Mouse (Mus musculus) testis, adult 2 months (tissue): Measurements from ENCODE around the gene Nfic. TPM values are rescaled to one million over a fixed set of nuclear protein-coding genes. Genes with fewer than 3 reads are reported as not detected.

Source experiments
- H3K27ac ChIP-seq: fragments of 200-500 bp; 2 replicates; pipeline ENCODE4 v1.5.1; 2012; ENCODE audit warnings: low read depth, low read length; ENCODE audit not compliant: control insufficient read depth, insufficient read depth
- H3K27me3 ChIP-seq: fragments of 200-500 bp; 2 replicates; pipeline ENCODE4 v1.6.1; 2012; ENCODE audit warnings: mild to moderate bottlenecking, low read length, moderate library complexity; ENCODE audit not compliant: control insufficient read depth, insufficient read depth
- H3K36me3 ChIP-seq: fragments of 200-500 bp; 2 replicates; pipeline ENCODE4 v1.6.1; 2012; ENCODE audit warnings: mild to moderate bottlenecking, low read length; ENCODE audit not compliant: control insufficient read depth, insufficient read depth
- H3K4me1 ChIP-seq: fragments of 200-500 bp; 2 replicates; pipeline ENCODE4 v1.6.1; 2012; ENCODE audit warnings: low read length; ENCODE audit not compliant: control insufficient read depth, insufficient read depth
- H3K4me3 ChIP-seq: fragments of 200-500 bp; 2 replicates; pipeline ENCODE4 v1.5.1; 2012; ENCODE audit warnings: low read depth, mild to moderate bottlenecking, low read length, moderate library complexity, mixed read lengths; ENCODE audit not compliant: control insufficient read depth
- CTCF ChIP-seq: fragments of 200-500 bp; IDR thresholded peaks from 2 replicates; pipeline ENCODE4 v1.5.1; 2012; ENCODE audit warnings: low read depth, mild to moderate bottlenecking, inconsistent platforms, low read length, moderate library complexity; ENCODE audit not compliant: control insufficient read depth, insufficient read depth, insufficient replicate concordance
- POLR2A ChIP-seq: fragments of 200-500 bp; IDR thresholded peaks from 2 replicates; pipeline ENCODE4 v1.6.1; 2012; ENCODE audit warnings: low read depth, mild to moderate bottlenecking, inconsistent platforms, low read length, moderate library complexity; ENCODE audit not compliant: control insufficient read depth
- polyA plus RNA-seq: library from polyadenylated mRNA; depleted of rRNA; stranded (reverse); fragments of >200 nt; gene quantifications from 2 replicates; pipeline ENCODE4 v1.2.3, GENCODE M21; 2012

Gene Nfic
- polyA plus RNA-seq, 1 experiment = 9.9 TPM

- Histone ChIP-seq H3K36me3 (no peaks in the 10 kb centered on the region), H3K4me1 (peaks cover 24% of the 10 kb centered on the region), H3K4me3 (no peak overlapping the region), H3K27ac (no peak overlapping the region), H3K27me3 (no peaks in the 10 kb centered on the region)
- TF ChIP-seq CTCF (no peak), POLR2A (no peak)
Observed at GRCm38 (mm10) chr10:81400371-81401204, 54.8 kb downstream of the Nfic start.

- peaks cover 24% of the 10 kb centered on the region for H3K4me1 ChIP-seq
- H3K36me3 ChIP-seq = no peaks in the 10 kb centered on the region
- TF ChIP-seq CTCF (no peak), POLR2A (no peak)
- H3K27me3 ChIP-seq = no peaks in the 10 kb centered on the region
- H3K27ac ChIP-seq = no peak overlapping the region
- H3K4me3 ChIP-seq = no peak overlapping the region
Observed at GRCm38 (mm10) chr10:81399798-81400308, 55.6 kb downstream of the Nfic start.

- H3K4me1 ChIP-seq = peaks cover 25% of the 10 kb centered on the region
- no peaks in the 10 kb centered on the region for H3K36me3 ChIP-seq
- TF ChIP-seq CTCF (no peak), POLR2A (no peak)
- no peak overlapping the region for H3K27ac ChIP-seq
- no peak overlapping the region for H3K4me3 ChIP-seq
- no peaks in the 10 kb centered on the region for H3K27me3 ChIP-seq
Observed at GRCm38 (mm10) chr10:81399296-81399695, 56.1 kb downstream of the Nfic start.

DNA sequence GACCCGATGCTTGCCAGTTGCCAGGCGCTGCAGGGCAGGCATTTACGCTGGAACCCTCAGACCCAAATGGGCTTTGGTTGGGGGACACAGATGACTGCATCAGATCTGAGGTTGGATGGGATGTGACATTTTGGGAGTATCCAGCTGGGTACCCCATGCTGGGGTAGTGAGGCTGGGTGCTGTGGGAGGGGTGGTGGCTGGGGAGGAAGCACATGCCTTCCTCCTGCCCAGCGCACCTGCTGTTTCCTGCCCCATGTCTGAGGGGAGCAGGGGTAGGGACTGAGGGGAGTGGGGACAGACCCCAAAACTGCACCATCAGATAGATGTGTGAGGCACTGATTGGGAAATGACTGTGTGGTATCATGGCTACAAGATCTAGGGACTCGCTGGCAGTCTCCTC lies 58.7 kb downstream of the Nfic start:
- H3K36me3 ChIP-seq = no peaks in the 10 kb centered on the region
- peaks cover 28% of the 10 kb centered on the region for H3K4me1 ChIP-seq
- no peak; the same call in 1 of the 2 replicates for TF ChIP-seq POLR2A
- TF ChIP-seq CTCF = no peak; the same call in 1 of the 2 replicates
- H3K27me3 ChIP-seq = no peaks in the 10 kb centered on the region
- H3K27ac ChIP-seq = no peak overlapping the region
- H3K4me3 ChIP-seq = no peak overlapping the region

DNA sequence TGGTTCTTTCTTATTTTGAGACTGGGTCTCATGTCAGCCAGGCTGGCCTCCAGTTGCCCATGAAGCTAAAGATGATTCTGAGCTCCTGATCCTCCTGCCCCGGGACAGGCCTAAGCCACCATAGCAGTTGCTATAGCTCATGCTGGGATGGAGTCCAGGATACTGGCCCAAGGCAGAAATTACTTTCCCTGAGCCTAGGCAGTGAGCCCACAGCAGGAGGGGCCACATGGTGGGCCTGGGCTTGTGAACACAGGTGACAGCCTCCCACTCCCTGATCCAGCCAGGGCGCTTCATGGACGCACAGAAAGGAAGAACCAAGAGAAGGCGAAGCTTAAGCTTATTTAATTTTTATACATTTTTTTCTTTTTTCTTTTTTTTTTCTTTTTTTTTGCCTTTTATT lies 59.6 kb downstream of the Nfic start:
- Histone ChIP-seq H3K27me3 (no peaks in the 10 kb centered on the region), H3K36me3 (no peaks in the 10 kb centered on the region), H3K4me1 (peaks cover 24% of the 10 kb centered on the region), H3K4me3 (no peak overlapping the region), H3K27ac (no peak overlapping the region)
- TF ChIP-seq POLR2A = no peak
- no peak for TF ChIP-seq CTCF

DNA sequence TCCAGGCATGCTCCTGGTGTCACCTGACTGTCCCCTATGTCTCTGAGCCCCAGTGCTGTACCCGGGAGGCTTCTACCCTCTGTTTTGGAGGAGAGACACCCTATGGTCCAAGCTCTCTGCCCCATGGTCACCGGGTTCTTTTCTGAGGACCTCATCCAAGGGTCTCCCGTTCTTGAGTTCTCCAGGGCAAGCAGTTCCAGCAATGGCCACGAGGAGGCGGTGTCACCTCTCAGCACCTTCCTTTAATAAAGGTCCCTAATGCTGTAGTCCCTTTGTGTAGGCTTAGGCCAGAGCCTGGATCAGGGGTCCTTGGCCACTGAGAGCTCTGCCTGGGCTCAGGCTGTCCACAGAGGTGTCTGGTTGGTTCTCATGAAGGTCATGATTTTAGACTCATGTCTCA lies 60.3 kb downstream of the Nfic start:
- peaks cover 31% of the 10 kb centered on the region for H3K4me1 ChIP-seq
- no peak for TF ChIP-seq POLR2A
- peak; percentile 79 for TF ChIP-seq CTCF
- H3K27me3 ChIP-seq = no peaks in the 10 kb centered on the region
- no peaks in the 10 kb centered on the region for H3K36me3 ChIP-seq
- H3K27ac ChIP-seq = no peak overlapping the region
- H3K4me3 ChIP-seq = no peak overlapping the region

GRCm38 (mm10) chr10:81393456-81394063 lies 61.9 kb downstream of the Nfic start:
- no peaks in the 10 kb centered on the region for H3K27me3 ChIP-seq
- TF ChIP-seq POLR2A (peak; percentile 81), CTCF (no peak)
- peak overlapping the region; percentile 85 for H3K4me3 ChIP-seq
- no peaks in the 10 kb centered on the region for H3K36me3 ChIP-seq
- peaks cover 32% of the 10 kb centered on the region for H3K4me1 ChIP-seq
- peak overlapping the region; percentile 92 for H3K27ac ChIP-seq

GRCm38 (mm10) chr10:81392781-81393185 lies 62.7 kb downstream of the Nfic start, which contains the start of gene Smim24:
Smim24 (plus strand) TSS chr10:81393051.
- Histone ChIP-seq H3K4me3 (peak within 1 kb of the TSS; percentile 85), H3K4me1 (peaks cover 32% of the 10 kb centered on the region), H3K27ac (peak within 1 kb of the TSS; percentile 92), H3K27me3 (no peaks in the 10 kb centered on the region), H3K36me3 (no peaks in the 10 kb centered on the region)
- TF ChIP-seq CTCF = no peak
- no peak for TF ChIP-seq POLR2A
